Mouse (Mus musculus) neural tube, embryonic 14.5 days (tissue): ENCODE data around the gene Glis3. TPM values are rescaled to one million over a fixed set of nuclear protein-coding genes. Genes with fewer than 3 reads are reported as not detected.

Experiments used
- ATAC-seq: fragments of 200-750 bp; cut with Nextera tagmentation; 2 replicates; pipeline ENCODE4 v1.8.0; 2017; ENCODE audit warnings: low read depth, mild to moderate bottlenecking, moderate TSS enrichment, moderate library complexity
- H3K27ac ChIP-seq: fragments of 300-500 bp; sonication (generic); 2 replicates; pipeline ENCODE4 v1.5.1; 2014; ENCODE audit warnings: low read depth, mild to moderate bottlenecking, control low read depth, low read length, moderate library complexity, mixed read lengths
- H3K27me3 ChIP-seq: fragments of 300-500 bp; sonication (generic); 2 replicates; pipeline ENCODE4 v1.6.1; 2014; ENCODE audit warnings: low read length; ENCODE audit not compliant: control insufficient read depth, insufficient read depth
- H3K36me3 ChIP-seq: fragments of 300-500 bp; sonication (generic); 2 replicates; pipeline ENCODE4 v1.6.1; 2014; ENCODE audit warnings: low read length, mixed read lengths; ENCODE audit not compliant: control insufficient read depth, insufficient read depth
- H3K4me1 ChIP-seq: fragments of 300-500 bp; sonication (generic); 2 replicates; pipeline ENCODE4 v1.6.1; 2014; ENCODE audit warnings: low read length; ENCODE audit not compliant: control insufficient read depth, insufficient read depth
- H3K4me2 ChIP-seq: fragments of 300-500 bp; sonication (generic); 2 replicates; pipeline ENCODE4 v1.6.1; 2014; ENCODE audit warnings: mild to moderate bottlenecking, low read depth, low read length, control low read depth
- H3K4me3 ChIP-seq: fragments of 300-500 bp; sonication (generic); 2 replicates; pipeline ENCODE4 v1.5.1; 2014; ENCODE audit warnings: low read depth, low read length, control low read depth, mixed read lengths
- H3K9ac ChIP-seq: fragments of 300-500 bp; sonication (generic); replicated peaks from 2 replicates; pipeline ENCODE4 v1.6.1; 2014; ENCODE audit warnings: low read depth, mild to moderate bottlenecking, control low read depth, low read length, mixed read lengths
- H3K9me3 ChIP-seq: fragments of 300-500 bp; sonication (generic); 2 replicates; pipeline ENCODE4 v1.6.1; 2016; ENCODE audit warnings: low read length; ENCODE audit not compliant: control insufficient read depth
- WGBS: fragments of 180-500 bp; shearing (Covaris S2); extraction: QIAGEN DNeasy Blood & Tissue Kit; methylation state at CpG from one replicate; pipeline ENCODE4 v1.1.7; 2014; 5-methylcytosine and 5-hydroxymethylcytosine counted together
- polyA plus RNA-seq: library from polyadenylated mRNA; unstranded; fragments of >200 nt; fragmentation: Nextera tagmentation; extraction: Ambion mirVana; gene quantifications from 2 replicates; pipeline ENCODE4 v1.2.1, GENCODE M21; 2014

Gene Glis3
- polyA plus RNA-seq, 1 experiment from 2014 or later = 2.7 TPM

DNA sequence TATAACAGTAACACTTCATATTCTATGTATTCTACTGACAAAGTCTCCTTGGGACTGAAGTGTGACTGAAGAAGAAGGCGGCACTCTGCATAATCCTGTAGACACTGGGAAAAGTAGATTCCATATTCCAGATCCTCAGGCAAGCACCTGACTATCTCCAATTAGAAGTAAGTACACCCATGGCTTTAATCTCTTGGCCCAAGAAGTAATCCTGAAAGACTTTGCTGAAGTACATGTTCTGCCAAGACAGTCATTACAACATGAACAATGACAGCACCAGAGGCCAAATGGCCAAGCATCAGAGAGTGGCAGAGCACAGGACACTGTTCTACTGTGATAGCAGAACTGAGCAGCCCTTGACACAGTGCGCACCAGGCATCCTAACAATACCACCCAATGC, 414.1 kb downstream of the Glis3 start:
- Histone ChIP-seq H3K4me3 (no peak overlapping the region), H3K36me3 (no peaks in the 10 kb centered on the region), H3K4me2 (no peak overlapping the region), H3K9me3 (no peaks in the 10 kb centered on the region), H3K27ac (no peak overlapping the region), H3K9ac (no peak overlapping the region), H3K4me1 (no peaks in the 10 kb centered on the region), H3K27me3 (no peaks in the 10 kb centered on the region)
- ATAC-seq = no peak
- 96% methylated on average over 2 of the region's 2 CpGs for WGBS

DNA sequence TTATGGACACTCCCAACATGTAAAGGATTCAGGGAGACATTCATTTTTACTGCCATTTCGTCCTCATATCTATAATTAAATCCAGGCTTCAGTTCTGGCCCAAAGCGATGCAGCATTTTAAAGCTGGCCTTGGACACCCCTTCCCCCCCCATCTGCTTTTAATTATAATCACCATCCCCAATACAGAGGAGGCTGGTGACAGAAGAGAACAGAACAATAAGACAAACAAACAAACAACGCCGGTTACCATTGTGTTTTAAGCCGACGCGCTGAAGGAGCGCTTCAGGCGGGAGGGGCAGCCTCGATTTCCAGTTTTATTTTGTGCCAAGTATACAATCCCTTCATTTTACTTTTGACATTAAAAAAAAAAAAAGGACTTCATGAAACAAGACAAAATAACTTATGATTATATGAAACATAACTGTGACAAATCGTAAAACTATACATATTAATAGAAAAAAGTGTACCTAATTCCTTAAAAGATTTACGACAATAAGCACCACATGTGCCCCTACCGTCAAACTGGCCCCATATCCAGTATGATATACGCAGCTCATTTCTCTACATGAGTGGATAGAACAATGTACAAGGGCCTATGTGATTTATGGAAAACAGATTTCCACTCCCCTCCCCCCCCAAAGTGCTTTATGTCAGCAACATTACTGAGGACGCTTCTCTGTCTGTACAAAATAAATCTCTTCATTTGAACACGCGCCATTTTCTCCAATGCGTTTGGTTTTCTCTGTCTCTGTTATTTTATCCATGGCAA, 420.8 kb downstream of the Glis3 start:
- Histone ChIP-seq H3K27me3 (no peaks in the 10 kb centered on the region), H3K4me2 (no peak overlapping the region), H3K9me3 (no peaks in the 10 kb centered on the region), H3K4me1 (no peaks in the 10 kb centered on the region), H3K9ac (no peak overlapping the region), H3K36me3 (no peaks in the 10 kb centered on the region), H3K4me3 (no peak overlapping the region), H3K27ac (no peak overlapping the region)
- 57% methylated on average over 18 of the region's 18 CpGs for WGBS
- peak; percentile 68; the same call in 1 of the 2 replicates for ATAC-seq

DNA sequence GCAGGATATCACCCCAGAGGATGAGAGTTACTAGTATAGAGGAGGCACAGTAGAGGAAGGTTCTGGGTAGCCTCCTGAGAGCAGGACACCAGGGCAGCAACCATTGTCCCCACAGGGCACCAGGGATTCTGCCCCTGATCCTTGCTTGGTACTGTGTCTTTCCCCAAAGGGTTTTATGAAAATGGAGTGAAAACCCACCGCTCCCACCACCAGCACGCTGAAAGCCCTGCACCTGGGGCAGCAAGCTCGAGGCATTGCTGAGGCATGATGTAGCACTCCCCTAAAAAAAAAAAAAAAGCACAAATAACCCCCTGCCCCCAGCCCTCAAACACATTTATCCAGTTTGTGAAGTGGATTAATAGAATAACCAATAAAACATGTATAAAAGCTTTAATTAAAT, 421.4 kb downstream of the Glis3 start:
- 41% methylated on average over 3 of the region's 3 CpGs for WGBS
- H3K9ac ChIP-seq = no peak overlapping the region
- H3K4me1 ChIP-seq = no peaks in the 10 kb centered on the region
- H3K4me2 ChIP-seq = no peak overlapping the region
- no peaks in the 10 kb centered on the region for H3K36me3 ChIP-seq
- H3K9me3 ChIP-seq = no peaks in the 10 kb centered on the region
- no peak overlapping the region for H3K4me3 ChIP-seq
- no peak overlapping the region for H3K27ac ChIP-seq
- H3K27me3 ChIP-seq = no peaks in the 10 kb centered on the region
- 0 out of 2 replicates have a peak, but pooled peaks have one; percentile 24 for ATAC-seq

DNA sequence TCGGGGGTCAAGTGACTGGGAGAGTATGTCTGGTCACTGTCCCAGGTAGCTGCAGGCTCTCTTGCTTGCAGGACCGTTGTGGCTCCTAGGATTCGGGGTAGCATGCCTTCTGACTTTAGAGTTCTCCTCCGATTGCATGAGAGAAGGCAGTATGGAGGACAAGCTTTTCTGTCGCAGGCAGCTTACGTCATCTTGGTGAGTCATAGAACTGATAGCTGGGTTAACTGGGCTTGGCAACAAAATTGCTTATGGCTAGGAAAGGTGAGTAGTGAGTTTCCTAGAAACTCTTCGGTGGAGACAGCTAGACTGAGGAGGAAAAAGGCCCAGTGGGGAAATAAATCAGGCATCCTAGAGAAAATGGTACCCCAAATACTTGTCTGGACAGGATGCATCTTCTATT, 432.5 kb downstream of the Glis3 start:
- no peak overlapping the region for H3K4me2 ChIP-seq
- H3K4me1 ChIP-seq = no peaks in the 10 kb centered on the region
- H3K27ac ChIP-seq = no peak overlapping the region
- no peaks in the 10 kb centered on the region for H3K27me3 ChIP-seq
- no peaks in the 10 kb centered on the region for H3K36me3 ChIP-seq
- no peak overlapping the region for H3K4me3 ChIP-seq
- no peak for ATAC-seq
- no peak overlapping the region for H3K9ac ChIP-seq
- H3K9me3 ChIP-seq = no peaks in the 10 kb centered on the region
- WGBS = 89% methylated on average over 7 of the region's 7 CpGs

DNA sequence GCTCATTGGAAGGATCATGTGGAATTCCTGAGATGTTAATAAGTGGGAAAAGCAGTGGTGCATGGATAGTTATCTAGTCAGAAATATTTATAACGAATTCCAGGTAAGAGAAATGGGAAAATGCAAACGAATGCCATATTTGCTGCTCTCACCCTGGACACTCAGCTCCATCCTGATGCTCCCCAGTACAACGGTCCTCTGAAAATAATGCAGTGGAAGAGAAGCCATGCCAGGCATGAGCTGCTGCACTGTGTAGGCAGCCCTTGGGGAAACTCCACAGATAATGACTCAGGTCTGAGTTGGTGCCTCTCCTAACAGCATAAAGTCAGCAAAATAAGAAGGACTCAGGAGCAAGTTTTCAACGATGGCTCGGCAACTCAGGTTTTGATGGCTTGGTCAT, 433.7 kb downstream of the Glis3 start:
- Histone ChIP-seq H3K9ac (no peak overlapping the region), H3K4me2 (no peak overlapping the region), H3K4me3 (no peak overlapping the region), H3K4me1 (no peaks in the 10 kb centered on the region), H3K27me3 (no peaks in the 10 kb centered on the region), H3K27ac (no peak overlapping the region), H3K36me3 (no peaks in the 10 kb centered on the region), H3K9me3 (no peaks in the 10 kb centered on the region)
- WGBS = 83% methylated on average over 5 of the region's 5 CpGs
- ATAC-seq = no peak

DNA sequence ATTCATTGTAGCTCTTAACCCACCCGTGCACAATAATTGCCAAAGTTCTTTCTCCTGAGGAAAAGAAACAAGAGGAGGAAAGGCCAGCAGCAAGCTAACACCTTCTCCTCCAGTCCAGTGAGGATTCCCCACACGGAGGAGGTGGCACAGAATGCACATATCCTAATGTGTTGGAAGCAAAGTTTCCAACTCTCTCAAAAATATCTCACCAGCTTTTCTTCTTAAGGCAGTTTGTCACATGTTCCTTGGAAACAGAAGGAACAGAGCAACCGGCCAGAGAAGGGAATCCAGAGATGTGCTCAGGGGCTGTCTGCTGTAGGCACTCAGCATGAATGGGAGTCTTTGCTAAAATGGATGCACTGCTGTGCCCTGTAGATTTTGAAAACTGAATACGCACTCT, 441.8 kb downstream of the Glis3 start:
- H3K4me3 ChIP-seq = no peak overlapping the region
- no peaks in the 10 kb centered on the region for H3K36me3 ChIP-seq
- no peak for ATAC-seq

DNA sequence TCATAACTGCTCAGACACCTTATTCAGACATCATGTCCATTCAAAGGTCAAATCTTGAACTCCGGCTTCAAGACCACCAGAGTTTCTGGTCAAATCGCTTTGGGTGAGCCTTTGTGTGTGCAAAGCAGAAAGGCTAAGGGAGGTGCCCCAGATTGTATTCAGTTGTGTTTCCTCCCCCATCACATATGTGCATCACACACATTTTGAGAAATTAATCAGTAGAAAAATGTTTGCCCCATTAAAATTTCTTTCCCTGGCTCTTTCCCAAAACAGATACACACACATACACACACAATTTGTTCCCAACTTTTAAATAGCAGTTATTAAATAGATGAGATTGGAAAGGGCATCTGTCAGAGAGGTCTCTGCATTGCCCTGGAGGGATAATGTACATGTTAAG, 442.3 kb downstream of the Glis3 start:
- Histone ChIP-seq H3K27me3 (no peaks in the 10 kb centered on the region), H3K4me1 (no peaks in the 10 kb centered on the region), H3K9ac (no peak overlapping the region), H3K27ac (no peak overlapping the region), H3K4me3 (no peak overlapping the region), H3K9me3 (no peaks in the 10 kb centered on the region), H3K36me3 (no peaks in the 10 kb centered on the region), H3K4me2 (no peak overlapping the region)
- 96% methylated on average over 2 of the region's 2 CpGs for WGBS
- ATAC-seq = no peak

More for the DNA sequence above, 441.8 kb downstream of the Glis3 start:
- WGBS = 84% methylated on average over 4 of the region's 4 CpGs
- Histone ChIP-seq H3K9me3 (no peaks in the 10 kb centered on the region), H3K27ac (no peak overlapping the region), H3K27me3 (no peaks in the 10 kb centered on the region), H3K4me2 (no peak overlapping the region), H3K9ac (no peak overlapping the region), H3K4me1 (no peaks in the 10 kb centered on the region)

DNA sequence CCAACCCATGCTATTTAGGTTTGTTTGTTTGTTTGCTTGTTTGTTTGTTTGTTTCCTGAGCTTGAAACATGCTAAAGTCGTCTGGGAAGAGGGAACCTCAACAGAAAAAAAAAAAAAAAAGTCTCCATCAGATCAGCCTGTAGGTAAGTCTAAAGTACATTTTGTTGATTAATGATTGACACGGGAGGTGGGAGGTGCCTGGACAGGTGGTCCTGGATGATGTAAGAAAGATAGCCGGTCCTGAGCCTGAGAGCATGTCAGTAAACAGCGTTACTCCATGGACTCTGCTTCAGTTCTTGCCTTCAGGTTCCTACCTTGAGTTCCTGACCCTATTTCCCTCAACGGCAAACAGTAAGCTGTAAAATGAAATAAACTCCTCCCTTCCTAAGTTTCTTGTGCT, 444.3 kb downstream of the Glis3 start:
- no peak overlapping the region for H3K9ac ChIP-seq
- no peaks in the 10 kb centered on the region for H3K27me3 ChIP-seq
- H3K4me1 ChIP-seq = no peaks in the 10 kb centered on the region
- H3K4me2 ChIP-seq = no peak overlapping the region
- no peaks in the 10 kb centered on the region for H3K9me3 ChIP-seq
- WGBS = 91% methylated on average over 5 of the region's 5 CpGs
- no peak for ATAC-seq
- no peaks in the 10 kb centered on the region for H3K36me3 ChIP-seq
- no peak overlapping the region for H3K27ac ChIP-seq
- H3K4me3 ChIP-seq = no peak overlapping the region

DNA sequence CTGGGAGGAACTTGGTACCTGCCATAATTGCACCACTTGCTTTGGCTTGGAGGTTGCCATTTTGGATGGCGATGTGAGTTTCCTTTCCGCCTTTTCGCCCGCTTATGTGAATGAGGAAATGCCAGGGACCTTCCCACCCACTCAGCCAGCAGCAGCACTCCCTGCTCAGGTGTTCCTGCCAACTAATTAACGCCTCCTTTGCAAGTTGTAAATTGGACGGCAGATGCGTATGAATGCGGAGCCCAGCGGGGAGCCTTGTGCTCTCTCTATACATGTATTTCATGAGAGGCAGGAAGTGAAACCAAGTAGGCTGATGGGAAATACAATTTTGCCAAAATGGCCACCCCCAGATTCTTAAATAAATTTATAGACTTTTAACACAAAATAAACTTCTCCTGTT, 444.8 kb downstream of the Glis3 start:
- H3K36me3 ChIP-seq = no peaks in the 10 kb centered on the region
- no peak for ATAC-seq
- no peak overlapping the region for H3K4me2 ChIP-seq
- no peak overlapping the region for H3K4me3 ChIP-seq
- no peaks in the 10 kb centered on the region for H3K27me3 ChIP-seq
- H3K27ac ChIP-seq = no peak overlapping the region
- 84% methylated on average over 9 of the region's 9 CpGs for WGBS
- no peaks in the 10 kb centered on the region for H3K4me1 ChIP-seq
- no peaks in the 10 kb centered on the region for H3K9me3 ChIP-seq
- no peak overlapping the region for H3K9ac ChIP-seq
